Mouse (Mus musculus): ENCODE data around the gene Aif1l.

GRCm38 (mm10) chr2:31996060-31996459 is 46.1 kb downstream of the Aif1l start:
- TF ChIP-seq CTCF (IDR thresholded peaks at IDR 0.05; ENCODE audit: borderline replicate concordance, insufficient read depth, low read length) (no peak), POLR2A (IDR thresholded peaks at IDR 0.05; ENCODE audit: low read depth, low read length) (no peak)
